Mouse (Mus musculus) embryonic facial prominence, embryonic 12.5 days (tissue): ENCODE measurements around the gene Rhebl1. TPM values are rescaled to one million over a fixed set of nuclear protein-coding genes. Genes with fewer than 3 reads are reported as not detected.

Experiments
- ATAC-seq: fragments of 200-750 bp; cut with Nextera tagmentation; 2 replicates; pipeline ENCODE4 v1.8.0; 2017; ENCODE audit not compliant: insufficient number of reproducible peaks, insufficient read depth, low FRiP score, low TSS enrichment
- H3K27ac ChIP-seq: fragments of 300-500 bp; sonication (generic); 2 replicates; pipeline ENCODE4 v1.5.1; 2016; ENCODE audit warnings: mild to moderate bottlenecking
- H3K27me3 ChIP-seq: fragments of 300-500 bp; sonication (generic); 2 replicates; pipeline ENCODE4 v1.6.1; 2016; ENCODE audit warnings: mild to moderate bottlenecking, moderate library complexity
- H3K36me3 ChIP-seq: fragments of 300-500 bp; sonication (generic); 2 replicates; pipeline ENCODE4 v1.6.1; 2016; ENCODE audit warnings: mild to moderate bottlenecking
- H3K4me1 ChIP-seq: fragments of 300-500 bp; sonication (generic); 2 replicates; pipeline ENCODE4 v1.6.1; 2016
- H3K4me2 ChIP-seq: fragments of 300-500 bp; sonication (generic); replicated peaks from 2 replicates; pipeline ENCODE4 v1.6.1; 2016; ENCODE audit warnings: mild to moderate bottlenecking, moderate library complexity
- H3K4me3 ChIP-seq: fragments of 300-500 bp; sonication (generic); 2 replicates; pipeline ENCODE4 v1.5.1; 2016; ENCODE audit warnings: mild to moderate bottlenecking
- H3K9ac ChIP-seq: fragments of 300-500 bp; sonication (generic); 2 replicates; pipeline ENCODE4 v1.6.1; 2016; ENCODE audit warnings: mild to moderate bottlenecking, moderate library complexity
- H3K9me3 ChIP-seq: fragments of 300-500 bp; sonication (generic); 2 replicates; pipeline ENCODE4 v1.6.1; 2016; ENCODE audit warnings: mild to moderate bottlenecking, moderate library complexity
- WGBS: fragments of 180-500 bp; shearing (Covaris S2); methylation state at CpG from one replicate; pipeline ENCODE4 v1.1.7; 2016; 5-methylcytosine and 5-hydroxymethylcytosine counted together
- polyA plus RNA-seq: library from polyadenylated mRNA; unstranded; fragments of >200 nt; fragmentation: Nextera tagmentation; extraction: Ambion mirVana; gene quantifications from 2 replicates; pipeline ENCODE4 v1.2.1, GENCODE M21; 2016

The Rhebl1 gene
- polyA plus RNA-seq, 1 experiment from 2014 or later = 20.7 TPM

GRCm38 (mm10) chr15:98853161-98853937 lies 41.0 kb downstream of the Rhebl1 start:
- no peak overlapping the region for H3K9ac ChIP-seq
- H3K27ac ChIP-seq = no peak overlapping the region
- no peaks in the 10 kb centered on the region for H3K9me3 ChIP-seq
- H3K27me3 ChIP-seq = no peaks in the 10 kb centered on the region
- ATAC-seq = no peak
- no peak overlapping the region for H3K4me3 ChIP-seq
- H3K36me3 ChIP-seq = peaks cover 100% of the 10 kb centered on the region
- H3K4me2 ChIP-seq = no peak overlapping the region
- 92% methylated on average over 28 of the region's 28 CpGs for WGBS
- no peaks in the 10 kb centered on the region for H3K4me1 ChIP-seq

DNA sequence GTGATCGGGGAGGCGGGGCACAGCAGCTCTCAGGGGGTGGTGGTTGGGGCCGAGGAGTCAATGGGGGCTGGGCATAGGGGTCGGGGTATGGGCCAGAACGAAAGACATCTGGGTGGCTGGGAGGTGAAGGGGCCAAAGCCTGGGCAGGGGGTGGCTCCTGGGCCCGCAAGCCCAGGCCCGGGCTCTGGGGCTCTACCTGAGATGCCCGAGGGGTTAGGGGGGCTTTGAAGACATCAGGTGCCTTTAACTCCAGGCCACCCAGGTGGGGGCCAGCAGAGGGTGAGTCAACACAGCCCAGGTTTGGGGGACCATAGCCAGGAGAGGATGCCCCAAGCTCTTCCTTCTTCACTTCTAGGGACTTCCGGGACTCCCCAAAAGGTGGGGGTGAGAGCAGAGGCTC lies 41.6 kb downstream of the Rhebl1 start:
- Histone ChIP-seq H3K9me3 (no peaks in the 10 kb centered on the region), H3K27me3 (no peaks in the 10 kb centered on the region), H3K27ac (no peak overlapping the region), H3K4me1 (no peaks in the 10 kb centered on the region), H3K36me3 (peaks cover 100% of the 10 kb centered on the region), H3K9ac (no peak overlapping the region), H3K4me2 (no peak overlapping the region), H3K4me3 (no peak overlapping the region)
- 81% methylated on average over 9 of the region's 9 CpGs for WGBS
- no peak for ATAC-seq

DNA sequence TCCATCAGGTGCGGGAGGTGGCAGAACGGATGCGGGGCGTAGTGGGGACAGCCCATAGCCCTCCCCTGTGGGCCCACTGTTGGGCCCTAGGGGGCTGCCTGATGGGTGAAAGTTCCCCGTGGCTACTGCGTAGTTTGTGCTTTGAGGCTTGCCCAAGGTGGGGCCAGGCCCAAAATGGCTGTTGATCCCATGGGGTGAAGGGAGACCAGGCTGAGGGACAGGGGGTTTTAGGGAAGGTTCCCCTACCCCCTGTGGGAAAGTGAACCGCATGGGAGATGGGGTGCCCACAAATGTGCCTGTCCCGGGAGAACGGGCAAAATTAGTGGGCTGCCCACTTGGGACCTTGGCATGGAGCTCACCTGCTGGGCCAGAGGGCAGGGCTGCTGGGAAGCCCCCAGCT lies 42.3 kb downstream of the Rhebl1 start:
- H3K27me3 ChIP-seq = no peaks in the 10 kb centered on the region
- H3K4me3 ChIP-seq = no peak overlapping the region
- no peak overlapping the region; the same call in 1 of the 2 replicates for H3K9ac ChIP-seq
- no peak overlapping the region for H3K27ac ChIP-seq
- H3K4me1 ChIP-seq = no peaks in the 10 kb centered on the region
- H3K9me3 ChIP-seq = no peaks in the 10 kb centered on the region
- no peak overlapping the region for H3K4me2 ChIP-seq
- WGBS = 93% methylated on average over 9 of the region's 9 CpGs
- peaks cover 100% of the 10 kb centered on the region for H3K36me3 ChIP-seq
- ATAC-seq = no peak

- WGBS = 96% methylated on average over 21 of the region's 21 CpGs
- Histone ChIP-seq H3K4me3 (no peak overlapping the region), H3K36me3 (peaks cover 100% of the 10 kb centered on the region), H3K4me1 (no peaks in the 10 kb centered on the region), H3K27me3 (no peaks in the 10 kb centered on the region), H3K9ac (no peak overlapping the region), H3K4me2 (no peak overlapping the region), H3K9me3 (no peaks in the 10 kb centered on the region), H3K27ac (no peak overlapping the region)
- ATAC-seq = no peak
Observed at GRCm38 (mm10) chr15:98851229-98851818, 43.0 kb downstream of the Rhebl1 start.

GRCm38 (mm10) chr15:98850668-98851067 lies 43.7 kb downstream of the Rhebl1 start:
- H3K36me3 ChIP-seq = peaks cover 100% of the 10 kb centered on the region
- no peak overlapping the region for H3K4me2 ChIP-seq
- H3K4me1 ChIP-seq = no peaks in the 10 kb centered on the region
- no peak overlapping the region for H3K4me3 ChIP-seq
- no peaks in the 10 kb centered on the region for H3K9me3 ChIP-seq
- no peak for ATAC-seq
- H3K27ac ChIP-seq = no peak overlapping the region
- H3K9ac ChIP-seq = no peak overlapping the region
- 90% methylated on average over 14 of the region's 14 CpGs for WGBS
- no peaks in the 10 kb centered on the region for H3K27me3 ChIP-seq

DNA sequence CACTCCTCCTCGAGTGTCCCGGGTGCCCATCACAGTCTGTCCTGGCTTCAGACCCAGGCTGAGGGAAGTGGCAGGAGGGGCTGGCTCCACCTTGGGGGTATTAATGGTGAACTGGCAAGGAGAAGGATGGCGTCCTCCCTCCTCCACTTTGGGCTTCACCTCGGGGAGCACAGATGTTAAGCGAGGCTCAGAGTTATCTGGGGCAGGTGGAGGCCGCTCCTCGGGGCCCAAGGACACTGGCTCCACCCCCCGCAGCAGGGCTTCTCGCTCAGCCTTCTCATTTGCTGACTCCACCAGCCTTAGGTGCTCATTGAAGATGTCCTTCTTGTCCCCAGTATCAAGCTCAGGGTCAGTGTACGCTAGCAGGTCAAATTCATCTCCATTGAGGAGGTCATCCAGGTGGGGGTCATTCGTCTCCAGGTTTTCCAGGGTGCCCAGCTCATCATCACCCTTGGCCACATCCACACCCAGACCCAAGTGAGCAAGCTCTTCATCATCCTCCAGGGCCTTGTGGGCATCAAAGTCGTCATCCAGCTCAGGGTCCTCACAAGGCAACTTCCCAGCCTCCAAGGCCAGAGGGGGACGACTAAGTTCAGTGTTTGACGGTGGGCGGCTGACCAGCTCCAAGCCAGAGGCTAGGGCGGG lies 44.3 kb downstream of the Rhebl1 start:
- Histone ChIP-seq H3K27ac (no peak overlapping the region), H3K4me1 (no peaks in the 10 kb centered on the region), H3K4me3 (no peak overlapping the region), H3K36me3 (peaks cover 100% of the 10 kb centered on the region), H3K4me2 (no peak overlapping the region), H3K9me3 (no peaks in the 10 kb centered on the region), H3K27me3 (no peaks in the 10 kb centered on the region), H3K9ac (no peak overlapping the region)
- ATAC-seq = no peak
- 89% methylated on average over 16 of the region's 16 CpGs for WGBS

- ATAC-seq = no peak
- H3K9ac ChIP-seq = no peak overlapping the region
- H3K9me3 ChIP-seq = no peaks in the 10 kb centered on the region
- peaks cover 100% of the 10 kb centered on the region for H3K36me3 ChIP-seq
- no peak overlapping the region for H3K27ac ChIP-seq
- 95% methylated on average over 11 of the region's 11 CpGs for WGBS
- no peak overlapping the region for H3K4me3 ChIP-seq
- H3K4me1 ChIP-seq = no peaks in the 10 kb centered on the region
- H3K4me2 ChIP-seq = no peak overlapping the region
- H3K27me3 ChIP-seq = no peaks in the 10 kb centered on the region
Observed at GRCm38 (mm10) chr15:98849165-98849564, 45.2 kb downstream of the Rhebl1 start.

DNA sequence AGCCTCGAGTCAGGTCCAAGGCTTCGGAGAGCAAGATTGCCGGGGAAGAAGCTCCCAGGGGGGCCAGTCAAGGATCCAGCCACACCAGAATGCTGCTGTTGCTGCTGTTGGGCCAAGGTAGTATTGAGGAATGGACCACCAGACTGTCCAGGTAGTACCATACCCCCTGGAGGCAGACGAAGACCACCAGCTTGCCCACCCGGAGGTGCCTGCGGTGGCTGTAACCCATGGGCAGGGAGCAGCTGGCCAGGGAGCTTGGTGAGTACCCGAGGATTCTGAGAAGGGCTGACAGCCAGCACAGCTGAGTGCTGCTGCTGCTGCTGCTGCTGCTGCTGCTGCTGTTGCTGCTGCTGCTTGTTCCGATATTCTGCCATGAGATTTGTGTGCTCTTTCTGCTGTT lies 48.2 kb downstream of the Rhebl1 start:
- H3K27me3 ChIP-seq = no peaks in the 10 kb centered on the region
- no peak overlapping the region for H3K9ac ChIP-seq
- WGBS = 85% methylated on average over 8 of the region's 8 CpGs
- no peak overlapping the region for H3K27ac ChIP-seq
- no peak overlapping the region for H3K4me2 ChIP-seq
- ATAC-seq = no peak
- H3K4me3 ChIP-seq = no peak overlapping the region
- H3K4me1 ChIP-seq = no peaks in the 10 kb centered on the region
- H3K36me3 ChIP-seq = peaks cover 100% of the 10 kb centered on the region
- no peaks in the 10 kb centered on the region for H3K9me3 ChIP-seq

DNA sequence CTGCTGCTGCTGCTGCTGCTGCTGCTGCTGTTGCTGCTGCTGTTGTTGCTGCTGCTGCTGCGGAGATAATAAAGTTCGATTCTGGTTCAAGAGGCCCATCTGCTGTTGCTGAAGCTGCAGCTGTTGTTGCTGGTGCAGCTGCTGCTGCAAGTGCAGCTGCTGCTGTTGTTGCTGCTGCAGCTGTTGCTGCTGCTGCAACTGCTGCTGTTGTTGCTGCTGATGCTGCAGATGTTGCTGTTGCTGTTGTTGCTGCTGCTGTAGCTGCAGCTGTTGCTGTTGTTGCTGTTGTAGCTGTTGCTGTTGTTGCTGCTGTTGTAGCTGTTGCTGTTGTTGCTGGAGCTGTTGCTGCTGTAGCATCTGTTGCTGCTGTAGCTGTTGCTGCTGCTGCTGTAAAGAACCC lies 49.2 kb downstream of the Rhebl1 start:
- no peak overlapping the region for H3K9ac ChIP-seq
- H3K9me3 ChIP-seq = no peaks in the 10 kb centered on the region
- no peak overlapping the region for H3K4me3 ChIP-seq
- ATAC-seq = no peak
- H3K36me3 ChIP-seq = peaks cover 100% of the 10 kb centered on the region
- H3K4me2 ChIP-seq = no peak overlapping the region
- WGBS = 88% methylated on average over 2 of the region's 2 CpGs
- H3K4me1 ChIP-seq = no peaks in the 10 kb centered on the region
- H3K27ac ChIP-seq = no peak overlapping the region
- H3K27me3 ChIP-seq = no peaks in the 10 kb centered on the region

- Histone ChIP-seq H3K4me3 (no peak overlapping the region), H3K9ac (no peak overlapping the region; the same call in 1 of the 2 replicates), H3K9me3 (no peaks in the 10 kb centered on the region), H3K27me3 (no peaks in the 10 kb centered on the region), H3K27ac (no peak overlapping the region), H3K36me3 (peaks cover 100% of the 10 kb centered on the region), H3K4me1 (no peaks in the 10 kb centered on the region), H3K4me2 (no peak overlapping the region)
- 83% methylated on average over 11 of the region's 11 CpGs for WGBS
- ATAC-seq = no peak
Observed at GRCm38 (mm10) chr15:98843595-98844223, 50.6 kb downstream of the Rhebl1 start.

GRCm38 (mm10) chr15:98839671-98840585 lies 54.4 kb downstream of the Rhebl1 start:
- H3K27ac ChIP-seq = no peak overlapping the region
- no peaks in the 10 kb centered on the region for H3K9me3 ChIP-seq
- H3K27me3 ChIP-seq = no peaks in the 10 kb centered on the region
- 93% methylated on average over 30 of the region's 30 CpGs for WGBS
- H3K4me2 ChIP-seq = no peak overlapping the region
- H3K4me3 ChIP-seq = no peak overlapping the region
- no peaks in the 10 kb centered on the region for H3K4me1 ChIP-seq
- peaks cover 100% of the 10 kb centered on the region for H3K36me3 ChIP-seq
- no peak overlapping the region for H3K9ac ChIP-seq
- no peak for ATAC-seq
